Mouse (Mus musculus): ENCODE measurements around the gene Pafah1b3. TPM values are rescaled to one million over a fixed set of nuclear protein-coding genes. Genes with fewer than 3 reads are reported as not detected.

Pafah1b3 gene
- polyA plus RNA-seq, 1 experiment from 2014 or later: 679 TPM

- Histone ChIP-seq H3K27me3 (replicated peaks) (peaks cover 43% of the 10 kb centered on the region), H3K36me3 (replicated peaks) (no peaks in the 10 kb centered on the region), H3K4me3 (peak overlapping the region; percentile 27), H3K27ac (peak overlapping the region; percentile 65; the same call in 1 of the 2 replicates), H3K4me2 (peak overlapping the region; percentile 53), H3K9ac (peak overlapping the region; percentile 21; the same call in 1 of the 2 replicates), H3K9me3 (no peaks in the 10 kb centered on the region), H3K4me1 (peaks cover 39% of the 10 kb centered on the region)
- no peak for ATAC-seq (replicated peaks)
- WGBS: under 1% methylated on average over 68 of the region's 69 CpGs
Measured at GRCm38 (mm10) chr7:25315306-25316041, 17.7 kb upstream of the Pafah1b3 start.

DNA sequence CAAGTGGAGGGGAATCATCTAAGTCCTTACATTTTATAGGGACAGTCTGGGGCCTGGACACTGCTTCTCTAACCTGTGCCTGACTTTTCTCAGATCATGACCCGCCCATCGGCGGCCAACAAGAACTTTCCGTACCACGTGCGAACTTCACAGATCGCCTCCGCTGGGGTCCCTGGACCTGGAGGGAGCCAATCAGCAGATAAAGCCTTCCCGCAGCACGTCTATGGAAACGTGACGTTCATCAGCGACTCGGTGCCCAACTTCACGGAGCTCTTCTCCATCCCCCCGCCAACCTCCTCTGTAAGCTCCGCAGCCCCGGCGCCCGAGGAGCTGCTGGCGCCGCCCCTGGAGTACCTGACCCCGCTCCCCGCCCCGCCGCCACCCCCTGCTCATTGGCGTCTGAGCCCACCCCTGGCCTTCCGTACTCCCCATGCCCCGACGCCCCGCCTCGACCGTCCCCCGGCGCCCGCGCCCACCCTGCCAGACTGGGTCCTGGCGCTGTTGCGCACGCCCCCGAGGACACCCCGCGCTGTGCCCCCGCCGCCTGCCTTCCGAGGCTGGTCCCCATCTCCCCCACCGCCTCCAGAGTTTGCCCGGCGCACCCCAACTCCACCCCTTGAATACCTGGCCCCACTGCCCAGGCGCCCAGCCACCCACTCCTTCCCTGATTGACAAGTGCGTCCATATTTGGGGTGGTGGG, 17.0 kb upstream of the Pafah1b3 start:
- Histone ChIP-seq H3K36me3 (replicated peaks) (no peaks in the 10 kb centered on the region), H3K9me3 (no peaks in the 10 kb centered on the region), H3K27me3 (replicated peaks) (peaks cover 43% of the 10 kb centered on the region), H3K27ac (no peak overlapping the region), H3K4me1 (peaks cover 38% of the 10 kb centered on the region), H3K4me2 (peak overlapping the region; percentile 53), H3K9ac (no peak overlapping the region; the same call in 1 of the 2 replicates), H3K4me3 (peak overlapping the region; percentile 27)
- ATAC-seq (replicated peaks): no peak
- 3% methylated on average over 49 of the region's 51 CpGs for WGBS

DNA sequence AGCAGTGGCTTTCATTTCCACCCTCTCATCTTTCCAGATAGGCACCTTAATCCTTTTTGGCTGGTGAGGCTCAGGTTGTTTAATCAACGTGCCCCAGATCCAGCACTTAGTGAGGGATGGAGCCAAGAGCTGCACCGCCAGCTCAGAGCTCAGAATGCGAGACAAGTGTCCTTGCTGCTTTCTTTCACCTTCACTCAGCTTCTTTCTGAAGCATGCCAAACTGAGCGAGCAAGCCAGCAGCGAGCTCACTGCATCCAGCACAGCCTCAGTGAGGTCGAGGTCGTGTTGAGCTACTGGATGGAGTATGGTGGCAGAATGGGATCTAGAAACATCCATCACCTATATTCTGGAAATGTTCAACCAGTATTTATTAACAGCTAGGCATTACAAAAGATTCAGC, 15.5 kb upstream of the Pafah1b3 start:
- ATAC-seq (replicated peaks): no peak
- 49% methylated on average over 7 of the region's 7 CpGs for WGBS

DNA sequence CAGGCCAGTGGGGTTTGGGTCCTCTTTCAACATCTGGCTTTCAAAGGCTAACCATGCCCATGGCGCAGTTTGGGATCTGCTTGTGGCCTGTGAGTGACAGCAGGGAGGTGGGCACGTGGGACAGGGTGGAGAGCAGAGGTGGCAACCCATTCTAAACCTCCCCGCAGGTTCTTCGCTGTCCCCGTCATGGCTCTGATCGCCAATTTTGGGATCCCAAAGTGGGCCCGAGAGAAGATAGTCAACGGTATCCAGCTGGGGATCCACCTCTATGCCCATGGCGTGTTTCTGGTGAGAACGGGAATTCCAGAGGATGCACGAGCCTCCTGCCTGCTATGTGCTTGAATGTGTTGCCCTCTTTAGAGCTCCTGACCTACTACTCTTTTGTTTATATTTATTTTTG, 13.4 kb upstream of the Pafah1b3 start:
- peaks cover 43% of the 10 kb centered on the region for H3K27me3 ChIP-seq (replicated peaks)
- no peak overlapping the region for H3K4me3 ChIP-seq
- H3K4me2 ChIP-seq: no peak overlapping the region
- 85% methylated on average over 11 of the region's 11 CpGs for WGBS
- ATAC-seq (replicated peaks): no peak
- no peak overlapping the region for H3K27ac ChIP-seq
- no peaks in the 10 kb centered on the region for H3K9me3 ChIP-seq
- no peak overlapping the region for H3K9ac ChIP-seq
- no peaks in the 10 kb centered on the region for H3K36me3 ChIP-seq (replicated peaks)
- peaks cover 23% of the 10 kb centered on the region for H3K4me1 ChIP-seq

More for the DNA sequence above, 15.5 kb upstream of the Pafah1b3 start:
- Histone ChIP-seq H3K9me3 (no peaks in the 10 kb centered on the region), H3K9ac (no peak overlapping the region; the same call in 1 of the 2 replicates), H3K36me3 (replicated peaks) (no peaks in the 10 kb centered on the region), H3K27me3 (replicated peaks) (peaks cover 43% of the 10 kb centered on the region), H3K4me1 (peaks cover 30% of the 10 kb centered on the region), H3K4me3 (no peak overlapping the region), H3K4me2 (no peak overlapping the region), H3K27ac (no peak overlapping the region)

DNA sequence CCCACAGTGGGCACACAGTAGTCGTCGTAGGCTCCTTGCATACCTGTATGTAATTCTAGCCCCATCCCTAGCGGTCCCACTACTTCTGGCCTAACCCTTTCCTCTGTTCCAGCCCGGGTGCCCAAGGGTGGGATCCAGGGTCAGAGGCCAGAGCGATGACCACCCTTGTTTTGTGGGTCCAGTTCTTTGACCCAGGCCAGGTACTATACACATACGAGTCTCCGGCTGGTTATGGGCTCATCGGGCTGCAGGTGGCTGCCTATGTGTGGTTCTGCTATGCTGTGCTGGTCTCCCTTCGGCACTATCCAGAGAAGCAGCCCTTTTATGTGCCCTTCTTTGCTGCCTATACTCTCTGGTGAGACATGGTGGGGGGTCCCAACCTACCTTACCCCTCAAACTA, 11.6 kb upstream of the Pafah1b3 start:
- H3K9ac ChIP-seq: no peak overlapping the region
- 95% methylated on average over 9 of the region's 9 CpGs for WGBS
- peaks cover 35% of the 10 kb centered on the region for H3K27me3 ChIP-seq (replicated peaks)
- H3K4me3 ChIP-seq: no peak overlapping the region
- no peak overlapping the region for H3K27ac ChIP-seq
- no peak for ATAC-seq (replicated peaks)
- H3K9me3 ChIP-seq: no peaks in the 10 kb centered on the region
- no peaks in the 10 kb centered on the region for H3K36me3 ChIP-seq (replicated peaks)
- H3K4me1 ChIP-seq: peaks cover 12% of the 10 kb centered on the region
- no peak overlapping the region for H3K4me2 ChIP-seq

- Histone ChIP-seq H3K27me3 (replicated peaks) (peaks cover 29% of the 10 kb centered on the region), H3K4me2 (no peak overlapping the region)
Measured at GRCm38 (mm10) chr7:25308702-25309318, 11.0 kb upstream of the Pafah1b3 start.

DNA sequence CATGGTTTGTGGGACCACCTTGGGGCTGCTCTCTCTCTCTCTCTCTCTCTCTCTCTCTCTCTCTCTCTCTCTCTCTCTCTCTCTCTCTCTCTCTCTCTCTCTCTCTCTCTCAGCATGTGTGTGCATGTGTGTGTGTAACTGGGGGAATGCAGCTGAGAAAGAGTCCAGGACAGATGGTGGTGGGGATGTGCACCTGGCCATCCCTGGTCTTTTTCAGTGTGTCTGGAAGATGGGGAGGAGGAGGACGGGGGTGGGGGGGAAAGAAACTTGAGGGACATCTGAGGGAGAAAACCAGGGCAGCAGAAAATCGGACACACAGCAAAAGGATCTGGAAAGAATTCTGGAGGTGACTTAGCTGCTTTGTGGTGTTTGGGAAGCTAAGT, 8.8 kb upstream of the Pafah1b3 start:
- ATAC-seq (replicated peaks): no peak; the same call in 1 of the 2 replicates
- WGBS: 44% methylated on average over 2 of the region's 2 CpGs
- Histone ChIP-seq H3K4me2 (peak overlapping the region; percentile 55), H3K4me3 (peak overlapping the region; percentile 57), H3K27ac (peak overlapping the region; percentile 89), H3K27me3 (replicated peaks) (peaks cover 7% of the 10 kb centered on the region), H3K9me3 (no peaks in the 10 kb centered on the region), H3K4me1 (peaks cover 12% of the 10 kb centered on the region), H3K9ac (peak overlapping the region; percentile 76), H3K36me3 (replicated peaks) (no peaks in the 10 kb centered on the region)

More at GRCm38 (mm10) chr7:25308702-25309318, 11.0 kb upstream of the Pafah1b3 start:
- 60% methylated on average over 17 of the region's 17 CpGs for WGBS
- Histone ChIP-seq H3K4me3 (no peak overlapping the region), H3K4me1 (peaks cover 12% of the 10 kb centered on the region), H3K9me3 (no peaks in the 10 kb centered on the region), H3K27ac (no peak overlapping the region), H3K36me3 (replicated peaks) (no peaks in the 10 kb centered on the region), H3K9ac (no peak overlapping the region)
- ATAC-seq (replicated peaks): no peak

DNA sequence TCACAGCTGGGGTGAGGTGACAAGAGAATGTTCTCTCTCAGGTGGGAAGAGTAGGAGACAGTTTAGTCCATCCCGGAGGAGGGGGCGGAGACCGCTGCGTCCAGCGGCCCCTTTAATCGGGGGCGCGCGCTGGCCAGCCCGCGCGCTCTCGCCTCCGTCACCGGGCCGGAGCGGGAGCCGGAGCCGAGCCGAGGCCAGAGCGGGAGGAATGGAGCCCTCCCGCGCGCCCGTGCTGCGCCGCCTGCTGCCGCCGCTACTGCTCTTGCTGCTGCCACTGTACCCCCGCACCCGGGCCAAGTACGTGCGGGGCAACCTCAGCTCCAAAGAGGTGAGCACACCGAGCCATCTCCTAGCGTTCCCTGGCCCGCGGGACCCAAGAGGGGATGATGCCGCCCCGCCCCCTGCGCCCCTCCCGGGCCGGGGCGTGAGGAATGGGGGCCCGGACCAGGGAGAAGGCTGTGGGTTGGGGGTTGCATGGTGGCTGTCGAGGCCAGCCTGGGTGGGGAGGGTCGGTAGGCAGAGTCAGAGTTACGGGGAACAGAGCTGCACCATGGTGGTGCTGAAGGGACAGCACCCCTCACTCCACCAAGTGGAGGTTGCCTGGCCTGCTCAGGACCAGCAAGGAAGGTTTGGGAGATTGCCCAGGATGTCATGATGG, 8.3 kb upstream of the Pafah1b3 start, which contains the start of gene Tmem145:
Tmem145 (plus strand) TSS at position 151 of the 658 bp plus-strand sequence.
- Histone ChIP-seq H3K4me1 (peaks cover 12% of the 10 kb centered on the region), H3K9me3 (no peaks in the 10 kb centered on the region), H3K27me3 (replicated peaks) (peaks cover 2% of the 10 kb centered on the region; the same call in 1 of the 2 replicates), H3K9ac (peak within 1 kb of the TSS; percentile 76), H3K4me2 (peak within 1 kb of the TSS; percentile 55), H3K27ac (peak within 1 kb of the TSS; percentile 89), H3K4me3 (peak within 1 kb of the TSS; percentile 57), H3K36me3 (replicated peaks) (no peaks in the 10 kb centered on the region)
- under 1% methylated on average over 42 of the region's 47 CpGs for WGBS
- peak; percentile 70 for ATAC-seq (replicated peaks)

DNA sequence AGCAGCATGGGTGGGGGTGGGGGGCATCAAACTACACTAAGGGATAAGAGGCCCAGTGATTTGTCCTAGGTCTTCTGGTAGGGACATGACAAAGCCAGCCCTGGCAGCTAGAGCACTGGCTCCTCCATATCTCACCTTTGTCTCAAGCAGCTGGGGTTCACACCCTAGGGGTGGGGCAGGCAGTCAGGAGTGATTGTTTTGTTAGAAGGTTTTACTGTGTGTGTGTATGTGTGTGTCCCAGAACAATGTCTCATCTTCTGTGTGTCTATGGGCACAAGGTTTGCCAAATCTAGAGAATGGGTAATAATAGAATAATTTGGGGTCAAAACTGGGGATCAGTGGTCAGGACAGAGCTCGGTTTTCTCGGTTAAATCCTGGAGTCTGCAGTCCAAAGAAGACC, 7.7 kb upstream of the Pafah1b3 start:
- Histone ChIP-seq H3K36me3 (replicated peaks) (no peaks in the 10 kb centered on the region), H3K27ac (peak overlapping the region; percentile 89), H3K4me1 (peaks cover 12% of the 10 kb centered on the region), H3K4me2 (peak overlapping the region; percentile 55), H3K9me3 (no peaks in the 10 kb centered on the region), H3K27me3 (replicated peaks) (no peaks in the 10 kb centered on the region), H3K9ac (peak overlapping the region; percentile 76), H3K4me3 (peak overlapping the region; percentile 57)
- WGBS: 1% methylated on average over 2 of the region's 2 CpGs
- ATAC-seq (replicated peaks): 0 out of 2 replicates have a peak, but pooled peaks have one; percentile 37

DNA sequence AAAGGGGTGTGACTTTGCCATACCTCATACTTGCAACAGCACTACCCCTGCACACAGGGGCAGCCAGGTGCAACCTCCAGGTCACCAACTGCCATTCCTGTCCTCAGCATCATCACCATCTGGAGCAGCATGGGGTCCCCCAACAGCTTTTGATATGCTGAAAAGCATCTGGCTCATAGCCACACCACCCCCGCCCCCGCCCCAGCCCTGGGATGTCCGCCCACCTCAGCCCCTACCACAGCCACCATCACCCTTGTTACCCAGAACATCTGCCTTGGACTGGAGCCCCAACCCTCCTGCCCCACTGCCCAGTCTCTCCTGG, 5.9 kb upstream of the Pafah1b3 start:
- WGBS: 73% methylated on average over 3 of the region's 3 CpGs
- Histone ChIP-seq H3K4me2 (no peak overlapping the region), H3K4me3 (no peak overlapping the region)

GRCm38 (mm10) chr7:25303003-25303684, 5.4 kb upstream of the Pafah1b3 start:
- Histone ChIP-seq H3K4me3 (no peak overlapping the region), H3K27ac (no peak overlapping the region), H3K36me3 (replicated peaks) (no peaks in the 10 kb centered on the region), H3K9ac (no peak overlapping the region), H3K9me3 (no peaks in the 10 kb centered on the region), H3K4me2 (no peak overlapping the region), H3K4me1 (peaks cover 15% of the 10 kb centered on the region), H3K27me3 (replicated peaks) (no peaks in the 10 kb centered on the region)
- WGBS: 84% methylated on average over 9 of the region's 9 CpGs
- ATAC-seq (replicated peaks): no peak

More for the DNA sequence above, 5.9 kb upstream of the Pafah1b3 start:
- peaks cover 12% of the 10 kb centered on the region for H3K4me1 ChIP-seq
- H3K9me3 ChIP-seq: no peaks in the 10 kb centered on the region
- H3K27me3 ChIP-seq (replicated peaks): no peaks in the 10 kb centered on the region
- ATAC-seq (replicated peaks): no peak
- no peak overlapping the region for H3K9ac ChIP-seq
- no peaks in the 10 kb centered on the region for H3K36me3 ChIP-seq (replicated peaks)
- H3K27ac ChIP-seq: no peak overlapping the region

Data from midbrain, embryonic 15.5 days (tissue).